Mouse (Mus musculus) hindbrain, embryonic 16.5 days (tissue): Measurements from ENCODE around the gene Mllt6. TPM values are rescaled to one million over a fixed set of nuclear protein-coding genes. Genes with fewer than 3 reads are reported as not detected.

Experiments
- ATAC-seq: fragments of 200-750 bp; cut with Nextera tagmentation; 2 replicates; pipeline ENCODE4 v1.8.0; 2017; ENCODE audit warnings: moderate TSS enrichment, moderate library complexity
- H3K27ac ChIP-seq: fragments of 300-500 bp; sonication (generic); 2 replicates; pipeline ENCODE4 v1.5.1; 2014; ENCODE audit warnings: low read depth, mild to moderate bottlenecking, control low read depth, low read length, moderate library complexity
- H3K27me3 ChIP-seq: fragments of 300-500 bp; sonication (generic); replicated peaks from 2 replicates; pipeline ENCODE4 v1.6.1; 2014; ENCODE audit warnings: low read length; ENCODE audit not compliant: control insufficient read depth, insufficient read depth
- H3K36me3 ChIP-seq: fragments of 300-500 bp; sonication (generic); 2 replicates; pipeline ENCODE4 v1.6.1; 2014; ENCODE audit warnings: mild to moderate bottlenecking, low read length, moderate library complexity, mixed read lengths; ENCODE audit not compliant: control insufficient read depth, insufficient read depth
- H3K4me1 ChIP-seq: fragments of 300-500 bp; sonication (generic); 2 replicates; pipeline ENCODE4 v1.6.1; 2014; ENCODE audit warnings: low read depth, low read length; ENCODE audit not compliant: control insufficient read depth, insufficient read depth
- H3K4me2 ChIP-seq: fragments of 300-500 bp; sonication (generic); 2 replicates; pipeline ENCODE4 v1.6.1; 2014; ENCODE audit warnings: mild to moderate bottlenecking, low read length, control low read depth, moderate library complexity
- H3K4me3 ChIP-seq: fragments of 300-500 bp; sonication (generic); 2 replicates; pipeline ENCODE4 v1.5.1; 2014; ENCODE audit warnings: mild to moderate bottlenecking, low read length, control low read depth, moderate library complexity
- H3K9ac ChIP-seq: fragments of 300-500 bp; sonication (generic); 2 replicates; pipeline ENCODE4 v1.6.1; 2014; ENCODE audit warnings: low read depth, mild to moderate bottlenecking, control low read depth, low read length, moderate library complexity
- H3K9me3 ChIP-seq: fragments of 300-500 bp; sonication (generic); 2 replicates; pipeline ENCODE4 v1.6.1; 2014; ENCODE audit warnings: mild to moderate bottlenecking, low read length, moderate library complexity; ENCODE audit not compliant: control insufficient read depth
- WGBS: fragments of 180-500 bp; shearing (Covaris S2); extraction: QIAGEN DNeasy Blood & Tissue Kit; methylation state at CpG from one replicate; pipeline ENCODE4 v1.1.7; 2014; 5-methylcytosine and 5-hydroxymethylcytosine counted together
- polyA plus RNA-seq: library from polyadenylated mRNA; unstranded; fragments of >200 nt; fragmentation: Nextera tagmentation; extraction: Ambion mirVana; gene quantifications from 2 replicates; pipeline ENCODE4 v1.2.1, GENCODE M21; 2015

Mllt6 gene
- polyA plus RNA-seq, 1 experiment from 2014 or later, result 3.1 TPM

DNA sequence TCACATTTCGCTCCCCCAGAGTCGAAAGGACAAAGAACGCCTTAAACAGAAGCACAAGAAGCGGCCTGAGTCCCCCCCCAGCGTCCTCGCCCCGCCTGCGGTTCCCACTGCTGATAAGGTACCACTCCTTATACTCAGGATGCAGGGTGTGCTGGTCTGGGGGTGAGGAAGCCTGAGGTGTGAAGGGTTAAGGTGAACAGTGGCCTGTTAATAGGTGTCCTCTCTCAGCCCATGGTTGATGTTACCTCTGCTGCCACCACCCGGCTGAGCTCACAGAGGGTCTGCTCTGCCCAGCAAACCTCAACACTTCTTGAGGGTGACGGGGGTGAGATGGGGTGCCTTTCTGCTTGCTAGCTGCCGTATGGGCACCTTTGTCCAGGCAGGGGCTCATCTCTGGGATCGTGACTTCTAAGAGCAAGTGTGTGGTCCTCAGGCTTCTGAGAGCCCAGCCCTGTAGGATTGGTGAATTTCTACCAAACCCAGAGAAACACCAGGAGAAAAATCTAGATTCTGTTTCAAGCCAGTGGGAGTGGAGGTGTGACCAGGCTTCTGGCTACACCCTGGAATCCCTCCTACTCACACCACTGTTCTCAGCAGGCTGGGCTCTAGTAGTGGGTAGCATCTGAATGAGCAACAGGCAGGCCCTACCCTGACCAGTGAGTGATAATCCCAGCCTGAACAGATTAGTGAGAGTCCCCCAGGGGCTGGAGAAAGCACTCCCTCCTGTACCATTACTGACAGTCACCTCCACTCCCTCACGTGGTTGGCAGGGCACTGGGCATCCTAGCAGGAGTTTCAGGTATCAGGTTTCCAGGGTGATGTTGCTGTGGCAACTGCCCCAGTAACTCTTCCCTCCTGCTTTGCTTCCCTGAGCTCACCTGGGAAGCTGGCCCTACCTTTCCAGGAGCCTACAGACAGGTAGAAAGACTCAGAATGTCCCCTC, 7.3 kb downstream of the Mllt6 start:
- Histone ChIP-seq H3K36me3 (peaks cover 26% of the 10 kb centered on the region), H3K27ac (0 out of 2 replicates have a peak overlapping the region, but pooled peaks have one; percentile 21), H3K4me1 (peaks cover 12% of the 10 kb centered on the region), H3K9ac (no peak overlapping the region; the same call in 1 of the 2 replicates), H3K9me3 (no peaks in the 10 kb centered on the region), H3K4me2 (no peak overlapping the region), H3K4me3 (no peak overlapping the region), H3K27me3 (no peaks in the 10 kb centered on the region)
- WGBS, result 71% methylated on average over 13 of the region's 13 CpGs
- no peak for ATAC-seq

DNA sequence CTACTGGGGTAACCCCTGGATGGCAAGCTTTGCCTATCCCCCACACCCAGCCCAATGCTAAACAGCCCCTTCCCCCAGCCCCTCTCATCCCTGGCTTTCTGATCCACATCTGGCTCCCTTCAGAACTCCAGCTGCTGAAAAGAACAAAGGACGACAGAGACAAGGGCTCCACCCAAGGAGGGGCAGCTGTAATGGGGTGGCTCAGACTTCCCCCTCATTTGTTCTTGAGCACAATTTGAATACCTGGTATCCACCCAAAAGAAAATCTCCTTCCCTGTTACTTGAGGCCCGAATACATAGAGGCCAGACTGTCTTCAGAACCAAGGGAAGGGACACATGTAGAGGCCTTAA, 7.9 kb downstream of the Mllt6 start:
- Histone ChIP-seq H3K4me2 (no peak overlapping the region), H3K9ac (no peak overlapping the region), H3K36me3 (peaks cover 24% of the 10 kb centered on the region), H3K4me1 (peaks cover 11% of the 10 kb centered on the region), H3K27ac (no peak overlapping the region), H3K9me3 (no peaks in the 10 kb centered on the region), H3K4me3 (no peak overlapping the region), H3K27me3 (no peaks in the 10 kb centered on the region)
- ATAC-seq, result no peak
- 48% methylated on average over 2 of the region's 2 CpGs for WGBS

DNA sequence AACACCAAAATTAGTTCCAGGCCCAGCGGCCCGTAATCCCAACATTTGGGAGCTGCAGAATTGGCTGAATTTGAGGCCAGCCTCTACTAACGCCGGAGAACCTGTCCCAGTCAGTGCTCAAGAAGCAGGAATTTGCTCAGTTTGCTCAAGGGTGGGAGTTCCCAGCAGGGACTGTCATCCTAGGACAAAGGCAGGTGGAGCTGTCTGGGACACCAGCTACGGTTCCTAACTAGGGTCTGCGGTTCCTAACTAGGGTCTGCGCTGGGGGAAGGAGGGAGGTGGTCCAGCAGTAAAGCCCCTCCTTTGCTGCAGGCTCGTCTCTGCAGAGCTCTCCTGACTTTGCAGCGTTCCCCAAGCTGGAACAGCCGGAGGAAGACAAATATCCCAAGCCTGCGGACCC, 9.9 kb downstream of the Mllt6 start:
- WGBS, result 79% methylated on average over 11 of the region's 11 CpGs
- no peaks in the 10 kb centered on the region for H3K27me3 ChIP-seq
- H3K4me2 ChIP-seq, result no peak overlapping the region
- no peak overlapping the region for H3K4me3 ChIP-seq
- H3K27ac ChIP-seq, result no peak overlapping the region
- no peaks in the 10 kb centered on the region for H3K9me3 ChIP-seq
- peaks cover 23% of the 10 kb centered on the region for H3K36me3 ChIP-seq
- no peak for ATAC-seq
- H3K4me1 ChIP-seq, result peaks cover 11% of the 10 kb centered on the region
- no peak overlapping the region for H3K9ac ChIP-seq

DNA sequence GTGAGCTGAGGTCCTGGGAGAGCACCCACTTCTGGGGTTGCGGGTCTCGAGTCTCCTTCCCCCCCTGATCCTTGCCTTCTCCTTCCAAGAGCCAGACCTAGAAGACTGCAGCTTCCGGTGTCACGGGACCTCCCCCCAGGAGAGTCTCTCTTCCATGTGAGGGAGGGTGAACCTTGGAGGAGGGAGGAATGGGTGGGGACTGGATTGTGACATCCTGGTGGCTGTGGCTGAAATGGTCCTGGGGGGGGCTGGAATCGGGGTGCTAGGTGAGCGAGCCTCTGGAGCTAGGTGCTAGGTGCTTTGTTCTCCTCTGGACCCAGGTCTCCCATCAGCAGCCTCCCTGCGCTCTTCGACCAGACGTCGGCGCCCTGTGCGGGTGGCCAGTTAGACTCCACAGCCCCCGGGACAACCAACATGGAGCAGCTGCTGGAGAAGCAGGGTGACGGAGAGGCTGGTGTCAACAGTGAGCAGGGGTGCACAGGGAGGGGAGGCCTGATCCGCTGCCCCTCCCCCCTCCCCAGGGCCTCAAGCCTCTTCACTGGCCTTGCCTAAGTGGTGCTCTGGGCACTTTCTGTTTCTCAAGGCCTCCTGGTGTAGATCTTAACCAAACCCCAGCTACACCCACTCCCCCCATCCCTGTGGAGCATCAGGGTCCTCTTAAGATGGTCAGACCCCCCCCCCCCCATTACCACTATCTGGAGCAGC, 13.0 kb downstream of the Mllt6 start:
- no peaks in the 10 kb centered on the region for H3K9me3 ChIP-seq
- WGBS, result 87% methylated on average over 15 of the region's 15 CpGs
- no peak overlapping the region for H3K4me2 ChIP-seq
- no peaks in the 10 kb centered on the region for H3K27me3 ChIP-seq
- peaks cover 4% of the 10 kb centered on the region; the same call in 1 of the 2 replicates for H3K4me1 ChIP-seq
- no peak overlapping the region for H3K9ac ChIP-seq
- H3K27ac ChIP-seq, result no peak overlapping the region
- H3K36me3 ChIP-seq, result peaks cover 32% of the 10 kb centered on the region
- no peak overlapping the region for H3K4me3 ChIP-seq
- ATAC-seq, result no peak

DNA sequence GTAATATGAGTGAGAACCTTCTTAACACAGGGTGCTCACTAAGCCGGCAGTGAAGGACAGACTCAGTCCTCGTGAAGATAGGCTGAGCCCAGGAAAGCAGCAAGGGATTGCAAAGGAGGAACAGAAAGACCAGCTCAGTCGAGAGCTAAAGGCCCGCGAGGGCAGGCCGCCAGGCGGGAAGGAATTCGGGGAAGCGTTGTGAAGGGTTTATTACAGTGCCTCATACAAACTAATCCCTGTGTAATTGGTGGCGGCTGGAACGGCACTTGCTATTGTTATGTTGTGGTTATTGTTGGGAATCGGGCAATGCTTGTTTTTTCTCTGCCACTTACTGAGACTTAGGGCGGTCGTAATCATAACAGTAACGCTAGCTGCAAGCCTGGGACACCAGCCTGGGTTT, 14.2 kb downstream of the Mllt6 start:
- Histone ChIP-seq H3K9me3 (no peaks in the 10 kb centered on the region), H3K4me1 (peaks cover 4% of the 10 kb centered on the region; the same call in 1 of the 2 replicates), H3K27me3 (no peaks in the 10 kb centered on the region), H3K4me3 (no peak overlapping the region), H3K27ac (no peak overlapping the region), H3K4me2 (no peak overlapping the region), H3K9ac (no peak overlapping the region), H3K36me3 (peaks cover 35% of the 10 kb centered on the region)
- ATAC-seq, result no peak
- 34% methylated on average over 15 of the region's 15 CpGs for WGBS

DNA sequence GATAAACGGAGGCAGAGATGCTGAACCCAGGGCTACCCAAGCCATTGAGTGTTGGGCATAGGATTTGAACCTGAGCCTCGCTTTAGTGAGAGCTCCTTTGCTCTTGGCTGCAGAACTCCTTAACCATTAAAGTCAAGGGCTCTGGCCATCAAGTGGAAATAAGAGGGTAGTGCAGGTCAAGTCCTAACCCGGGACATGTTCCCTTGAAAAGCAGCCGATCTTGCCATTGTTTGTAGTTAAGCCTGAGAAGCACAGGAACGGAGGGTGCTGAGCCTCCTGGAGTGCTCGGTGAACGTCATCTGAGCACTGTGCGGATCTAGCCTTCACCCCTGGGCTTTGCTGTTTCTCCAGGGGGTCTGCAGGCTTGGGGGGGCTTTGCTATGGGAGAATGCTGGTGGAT, 14.6 kb downstream of the Mllt6 start:
- Histone ChIP-seq H3K4me1 (peaks cover 4% of the 10 kb centered on the region; the same call in 1 of the 2 replicates), H3K27ac (no peak overlapping the region), H3K4me3 (no peak overlapping the region), H3K9ac (0 out of 2 replicates have a peak overlapping the region, but pooled peaks have one; percentile 3), H3K9me3 (no peaks in the 10 kb centered on the region), H3K27me3 (no peaks in the 10 kb centered on the region), H3K36me3 (peaks cover 31% of the 10 kb centered on the region), H3K4me2 (no peak overlapping the region)
- 51% methylated on average over 8 of the region's 8 CpGs for WGBS
- ATAC-seq, result no peak

DNA sequence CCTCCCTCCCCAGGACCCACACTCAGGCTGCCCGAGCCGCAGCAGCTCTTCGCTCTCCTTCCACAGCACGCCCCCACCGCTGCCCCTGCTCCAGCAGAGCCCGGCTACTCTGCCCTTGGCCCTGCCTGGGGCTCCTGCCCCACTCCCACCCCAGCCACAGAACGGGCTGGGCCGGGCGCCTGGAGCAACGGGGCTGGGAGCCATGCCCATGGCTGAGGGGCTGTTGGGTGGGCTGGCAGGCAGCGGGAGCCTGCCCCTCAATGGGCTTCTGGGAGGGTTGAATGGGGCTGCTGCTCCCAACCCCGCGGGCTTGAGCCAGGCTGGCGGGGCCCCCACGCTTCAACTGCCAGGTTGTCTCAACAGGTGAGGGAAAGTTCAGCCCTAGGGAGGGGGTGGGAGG, 15.1 kb downstream of the Mllt6 start:
- Histone ChIP-seq H3K4me3 (no peak overlapping the region), H3K9ac (0 out of 2 replicates have a peak overlapping the region, but pooled peaks have one; percentile 3), H3K4me2 (no peak overlapping the region), H3K4me1 (peaks cover 4% of the 10 kb centered on the region; the same call in 1 of the 2 replicates), H3K36me3 (peaks cover 31% of the 10 kb centered on the region), H3K27ac (no peak overlapping the region), H3K9me3 (no peaks in the 10 kb centered on the region), H3K27me3 (no peaks in the 10 kb centered on the region)
- WGBS, result 68% methylated on average over 15 of the region's 15 CpGs
- ATAC-seq, result no peak

DNA sequence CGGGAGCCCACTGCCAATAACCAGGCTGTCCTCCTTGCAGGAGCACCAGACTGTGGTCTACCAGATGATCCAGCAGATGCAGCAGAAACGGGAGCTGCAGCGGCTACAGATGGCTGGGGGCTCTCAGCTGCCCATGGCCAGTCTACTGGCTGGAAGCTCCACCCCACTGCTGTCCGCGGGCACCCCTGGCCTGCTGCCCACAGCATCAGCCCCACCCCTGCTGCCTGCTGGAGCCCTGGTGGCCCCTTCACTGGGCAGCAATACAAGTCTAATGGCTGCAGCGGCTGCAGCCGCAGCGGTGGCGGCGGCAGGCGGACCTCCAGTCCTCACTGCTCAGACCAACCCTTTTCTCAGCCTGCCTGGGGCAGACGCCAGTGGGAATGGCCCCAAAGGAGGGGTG, 17.2 kb downstream of the Mllt6 start:
- H3K4me2 ChIP-seq, result no peak overlapping the region; the same call in 1 of the 2 replicates
- ATAC-seq, result peak; percentile 70
- peaks cover 23% of the 10 kb centered on the region for H3K36me3 ChIP-seq
- no peaks in the 10 kb centered on the region for H3K9me3 ChIP-seq
- peaks cover 9% of the 10 kb centered on the region for H3K4me1 ChIP-seq
- H3K27ac ChIP-seq, result peak overlapping the region; percentile 51; the same call in 1 of the 2 replicates
- peak overlapping the region; percentile 43 for H3K9ac ChIP-seq
- H3K4me3 ChIP-seq, result no peak overlapping the region
- no peaks in the 10 kb centered on the region for H3K27me3 ChIP-seq
- WGBS, result 54% methylated on average over 12 of the region's 12 CpGs

DNA sequence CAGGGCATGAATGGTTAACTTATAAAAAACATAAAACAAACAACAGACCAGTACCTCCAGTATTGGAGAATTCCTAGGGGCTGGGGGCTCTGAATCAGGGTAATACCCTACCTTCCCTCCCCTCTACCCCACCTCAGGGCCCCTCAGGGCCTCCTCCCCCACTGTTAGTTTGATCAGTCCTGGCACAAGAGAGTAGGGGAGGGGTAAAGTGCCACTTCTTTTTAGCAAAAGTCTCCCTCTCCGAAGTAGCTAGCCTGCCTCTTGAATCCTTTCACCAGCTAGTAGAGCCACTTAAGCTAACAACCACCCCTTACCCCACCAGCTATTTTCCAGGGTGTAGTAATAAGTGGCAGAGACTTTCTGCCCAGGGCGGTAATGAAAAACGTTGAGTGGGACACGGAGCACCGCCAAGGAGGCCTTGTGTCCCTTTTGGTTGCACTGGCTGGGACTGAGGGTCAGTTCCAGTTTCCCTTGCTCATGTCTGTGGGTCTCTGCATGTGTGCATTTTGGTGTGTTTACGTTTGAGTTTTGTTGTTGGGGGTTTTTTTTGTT, 19.4 kb downstream of the Mllt6 start:
- Histone ChIP-seq H3K4me3 (no peak overlapping the region), H3K9ac (no peak overlapping the region), H3K4me1 (peaks cover 13% of the 10 kb centered on the region), H3K4me2 (no peak overlapping the region), H3K27ac (no peak overlapping the region), H3K9me3 (no peaks in the 10 kb centered on the region), H3K36me3 (peaks cover 20% of the 10 kb centered on the region), H3K27me3 (no peaks in the 10 kb centered on the region)
- no peak for ATAC-seq
- 82% methylated on average over 6 of the region's 6 CpGs for WGBS
